Mouse (Mus musculus): Measurements from ENCODE around the gene Ubald2. TPM values are rescaled to one million over a fixed set of nuclear protein-coding genes. Genes with fewer than 3 reads are reported as not detected.
"Not testable (repeated sequence)": the region's sequence is repeated elsewhere in the genome, so short reads cannot be mapped to it uniquely, and the experiment has no call there.

Ubald2 gene
- polyA plus RNA-seq, 1 experiment = 443 TPM

DNA sequence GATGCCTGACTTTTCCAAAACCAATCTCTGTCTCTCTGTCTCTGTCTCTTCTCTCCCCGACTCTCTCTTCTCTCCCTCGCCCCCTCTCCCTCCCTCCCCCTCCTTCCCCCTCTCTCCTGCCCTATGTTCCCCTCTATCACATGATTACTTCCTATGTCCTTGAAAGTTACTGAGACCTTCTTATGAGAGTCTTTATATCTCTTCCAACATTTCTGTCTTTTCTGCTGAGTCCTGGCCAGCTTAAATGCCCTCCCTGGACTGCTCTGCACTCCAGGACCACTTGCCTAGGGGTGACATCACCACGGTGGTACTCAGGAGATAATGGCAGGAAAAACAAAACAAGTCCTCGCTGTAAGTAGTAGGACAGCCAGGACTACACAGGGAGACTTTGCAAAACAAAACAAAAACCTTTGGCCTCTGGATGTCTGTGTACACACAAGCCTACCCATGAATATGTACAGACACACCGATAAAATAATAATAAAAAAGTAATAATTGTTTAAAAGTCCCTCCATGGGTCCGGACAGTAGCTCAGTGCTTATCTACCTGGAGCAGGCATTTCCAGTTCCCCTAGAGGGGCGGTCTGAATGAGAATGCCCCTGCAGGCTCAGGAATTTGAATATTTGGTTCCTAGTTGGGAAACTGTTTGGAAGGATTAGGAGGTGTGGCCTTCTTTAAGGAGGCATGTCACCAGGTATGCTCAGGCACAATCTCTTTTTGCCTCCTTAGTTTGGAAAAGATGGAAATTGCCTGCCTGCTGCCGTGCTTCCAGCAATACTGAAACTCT, 9.1 kb upstream of the Ubald2 start:
- Histone ChIP-seq H3K9me3 (replicated peaks; ENCODE audit: control insufficient read depth, insufficient read depth, low read length, poor library complexity, severe bottlenecking) (no peaks in the 10 kb centered on the region), H3K36me3 (ENCODE audit: control insufficient read depth, insufficient read depth, low read length, poor library complexity, severe bottlenecking) (no peaks in the 10 kb centered on the region), H3K4me3 (ENCODE audit: low read depth, low read length) (no peak overlapping the region), H3K4me1 (ENCODE audit: control insufficient read depth, insufficient read depth, low read length) (peaks cover 6% of the 10 kb centered on the region), H3K27me3 (ENCODE audit: control insufficient read depth, insufficient read depth, low read length, poor library complexity, severe bottlenecking) (no peaks in the 10 kb centered on the region), H3K27ac (ENCODE audit: insufficient read depth, low read length) (peak overlapping the region; percentile 67), H3K9ac (ENCODE audit: low read depth, poor library complexity, severe bottlenecking) (no peak overlapping the region)
- 0 out of 2 replicates have a peak, but pooled peaks have one; percentile 11 for TF ChIP-seq EP300 (IDR thresholded peaks at IDR 0.05; ENCODE audit: insufficient read depth, low read depth, low read length)
- TF ChIP-seq CTCF (IDR thresholded peaks at IDR 0.05; ENCODE audit: low read depth, low read length) = no peak
- TF ChIP-seq POLR2A (IDR thresholded peaks at IDR 0.05; ENCODE audit: insufficient read depth, low read length) = no peak

DNA sequence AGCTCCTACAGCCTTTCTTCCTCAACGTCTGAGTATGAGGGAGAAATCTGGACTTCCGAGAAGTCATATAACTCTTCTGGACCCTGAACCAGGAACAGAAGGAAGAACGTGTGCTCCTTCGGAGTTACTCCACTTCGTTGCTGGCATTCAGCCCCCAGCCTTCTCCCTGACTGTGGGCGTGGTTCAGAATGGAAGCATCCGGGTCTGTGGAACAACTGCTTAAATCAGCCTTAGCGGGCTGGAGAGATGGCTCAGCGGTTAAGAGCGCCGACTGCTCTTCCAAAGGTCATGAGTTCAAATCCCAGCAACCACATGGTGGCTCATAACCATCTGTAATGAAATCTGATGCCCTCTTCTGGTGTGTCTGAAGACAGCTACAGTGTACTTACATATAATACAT, 7.6 kb upstream of the Ubald2 start:
- peak overlapping the region; percentile 29 for H3K27ac ChIP-seq (ENCODE audit: insufficient read depth, low read length)
- not testable (repeated sequence) for H3K4me1 ChIP-seq (ENCODE audit: control insufficient read depth, insufficient read depth, low read length); H3K27me3 ChIP-seq (ENCODE audit: control insufficient read depth, insufficient read depth, low read length, poor library complexity, severe bottlenecking); H3K9me3 ChIP-seq (replicated peaks; ENCODE audit: control insufficient read depth, insufficient read depth, low read length, poor library complexity, severe bottlenecking); H3K4me3 ChIP-seq (ENCODE audit: low read depth, low read length); H3K9ac ChIP-seq (ENCODE audit: low read depth, poor library complexity, severe bottlenecking); H3K36me3 ChIP-seq (ENCODE audit: control insufficient read depth, insufficient read depth, low read length, poor library complexity, severe bottlenecking)

DNA sequence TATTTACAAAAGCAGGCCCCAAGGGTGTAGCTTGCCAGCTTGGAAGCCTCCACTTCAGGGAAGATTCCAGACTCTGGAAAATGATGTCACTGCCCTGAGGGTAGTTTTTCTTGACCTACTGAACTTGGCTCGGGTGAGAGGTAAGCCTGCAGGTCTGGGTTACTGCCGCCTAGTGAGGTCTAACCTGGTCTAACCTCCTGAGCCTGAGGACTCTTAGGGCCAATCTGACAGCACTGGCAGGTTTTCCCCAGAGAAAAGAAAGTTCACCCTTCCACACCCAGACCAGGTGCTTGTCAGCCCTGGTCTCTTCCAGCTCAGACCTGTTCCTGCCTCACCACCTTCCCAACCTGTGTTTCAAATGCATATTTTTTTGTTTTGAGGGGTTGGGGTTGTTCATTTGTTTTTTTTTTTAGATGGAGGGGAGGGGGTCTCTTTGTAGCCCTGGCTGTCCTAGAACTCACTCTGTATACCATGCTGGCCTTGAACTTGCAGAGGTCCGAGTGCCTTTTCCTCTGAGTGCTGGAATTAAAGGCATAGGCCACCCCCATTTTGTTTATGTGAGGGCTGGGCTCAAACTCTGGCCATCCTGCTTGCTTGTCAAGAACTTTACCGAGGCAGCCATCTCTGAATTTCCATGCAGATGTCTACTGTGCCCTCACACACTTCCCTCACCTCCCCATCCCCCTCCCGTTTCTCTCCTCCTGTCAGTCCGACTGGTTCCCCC, 6.9 kb upstream of the Ubald2 start:
- Histone ChIP-seq H3K4me1 (ENCODE audit: control insufficient read depth, insufficient read depth, low read length) (peaks cover 9% of the 10 kb centered on the region), H3K4me3 (ENCODE audit: low read depth, low read length) (no peak overlapping the region), H3K9me3 (replicated peaks; ENCODE audit: control insufficient read depth, insufficient read depth, low read length, poor library complexity, severe bottlenecking) (no peaks in the 10 kb centered on the region), H3K9ac (ENCODE audit: low read depth, poor library complexity, severe bottlenecking) (no peak overlapping the region), H3K27ac (ENCODE audit: insufficient read depth, low read length) (peak overlapping the region; percentile 76), H3K27me3 (ENCODE audit: control insufficient read depth, insufficient read depth, low read length, poor library complexity, severe bottlenecking) (no peaks in the 10 kb centered on the region), H3K36me3 (ENCODE audit: control insufficient read depth, insufficient read depth, low read length, poor library complexity, severe bottlenecking) (no peaks in the 10 kb centered on the region)
- no peak for TF ChIP-seq CTCF (IDR thresholded peaks at IDR 0.05; ENCODE audit: low read depth, low read length)
- peak; percentile 98 for TF ChIP-seq EP300 (IDR thresholded peaks at IDR 0.05; ENCODE audit: insufficient read depth, low read depth, low read length)
- TF ChIP-seq POLR2A (IDR thresholded peaks at IDR 0.05; ENCODE audit: insufficient read depth, low read length) = no peak

DNA sequence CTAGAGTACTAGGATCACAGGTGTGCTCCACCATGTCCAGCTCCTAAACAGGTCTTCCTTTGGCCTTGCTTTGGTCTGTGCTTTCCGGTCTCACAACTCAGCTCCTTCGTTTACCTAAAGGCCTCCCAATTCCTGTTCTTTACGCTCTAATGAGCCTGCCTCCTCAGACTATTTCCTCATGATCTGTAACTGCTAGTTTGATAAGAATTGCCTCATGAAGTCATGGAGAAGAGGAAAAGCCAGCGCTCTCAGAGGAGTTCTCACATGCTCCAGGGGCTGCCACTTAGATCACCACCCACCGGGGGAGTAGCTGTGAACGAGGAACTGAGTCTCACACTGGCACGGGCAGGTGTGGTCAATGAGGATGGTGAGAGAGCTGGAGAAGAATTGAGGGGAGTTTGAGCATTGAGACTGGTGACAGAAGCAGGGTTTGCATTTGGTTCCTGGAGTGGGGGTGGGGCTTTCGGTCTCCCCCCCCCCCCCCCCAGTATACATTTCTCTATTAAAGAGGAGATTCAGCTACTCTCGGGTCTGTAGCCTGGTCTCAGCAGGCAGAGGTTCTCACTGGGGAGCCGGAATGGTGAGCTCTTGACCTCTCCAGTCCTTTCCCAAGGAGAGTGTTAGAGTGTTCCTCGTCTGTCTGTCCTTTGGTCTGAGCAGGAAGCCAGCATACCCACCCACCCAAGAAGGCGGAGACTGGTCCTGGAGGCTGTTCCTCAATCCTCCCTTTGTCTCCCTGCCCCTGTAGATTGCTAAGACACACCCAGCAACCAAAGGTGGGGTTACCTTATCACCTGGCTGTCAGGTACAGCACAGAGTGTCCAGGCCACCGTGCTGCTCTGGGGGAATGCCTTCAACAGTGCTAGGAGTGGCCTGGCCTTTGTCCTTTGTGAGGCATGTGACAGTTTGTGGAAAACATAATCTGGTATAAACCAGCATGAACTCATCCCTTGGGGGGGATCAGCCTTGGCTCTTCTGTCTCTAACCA, 4.7 kb upstream of the Ubald2 start:
- Histone ChIP-seq H3K4me3 (ENCODE audit: low read depth, low read length) (peak overlapping the region; percentile 20), H3K9me3 (replicated peaks; ENCODE audit: control insufficient read depth, insufficient read depth, low read length, poor library complexity, severe bottlenecking) (no peaks in the 10 kb centered on the region), H3K27me3 (ENCODE audit: control insufficient read depth, insufficient read depth, low read length, poor library complexity, severe bottlenecking) (no peaks in the 10 kb centered on the region), H3K27ac (ENCODE audit: insufficient read depth, low read length) (peak overlapping the region; percentile 87), H3K9ac (ENCODE audit: low read depth, poor library complexity, severe bottlenecking) (0 out of 2 replicates have a peak overlapping the region, but pooled peaks have one; percentile 4), H3K36me3 (ENCODE audit: control insufficient read depth, insufficient read depth, low read length, poor library complexity, severe bottlenecking) (no peaks in the 10 kb centered on the region), H3K4me1 (ENCODE audit: control insufficient read depth, insufficient read depth, low read length) (peaks cover 7% of the 10 kb centered on the region)
- peak; percentile 6 for TF ChIP-seq POLR2A (IDR thresholded peaks at IDR 0.05; ENCODE audit: insufficient read depth, low read length)
- TF ChIP-seq CTCF (IDR thresholded peaks at IDR 0.05; ENCODE audit: low read depth, low read length) = no peak
- peak; percentile 98 for TF ChIP-seq EP300 (IDR thresholded peaks at IDR 0.05; ENCODE audit: insufficient read depth, low read depth, low read length)

DNA sequence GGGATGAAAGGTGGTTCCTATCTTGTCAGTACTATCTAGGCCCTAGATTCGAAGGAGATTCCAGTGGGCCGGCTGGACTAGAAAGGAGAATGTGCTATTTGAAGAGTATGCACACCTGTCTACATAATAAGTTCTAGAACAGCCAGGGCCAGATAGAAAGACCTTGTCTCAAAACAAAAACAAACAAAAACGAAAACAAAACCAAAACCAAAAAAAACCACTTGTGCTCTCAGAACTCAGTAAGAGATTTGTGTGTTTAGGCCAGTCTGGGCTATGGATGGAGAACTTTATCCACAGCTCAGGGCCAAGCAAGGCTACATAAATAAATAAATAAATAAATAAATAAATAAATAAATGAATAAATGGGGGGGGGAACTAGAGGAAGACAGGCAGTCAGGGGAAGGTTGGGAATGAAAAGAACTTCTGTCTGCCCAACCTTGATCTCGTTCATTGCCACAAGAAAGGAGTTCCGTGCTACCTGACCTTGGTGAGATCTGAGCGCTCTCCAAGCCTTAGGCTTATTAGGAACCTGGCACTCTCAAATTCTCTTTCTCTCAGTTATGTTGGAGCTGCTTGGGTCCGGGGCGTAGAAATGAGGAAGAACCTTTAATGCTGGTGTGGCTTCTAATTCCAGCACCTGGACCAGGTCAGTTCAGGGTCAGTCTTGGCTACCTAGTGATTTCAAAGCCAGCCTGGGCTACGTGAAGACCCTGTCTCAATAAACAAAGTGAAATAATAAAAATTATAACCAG, 3.9 kb upstream of the Ubald2 start:
- Histone ChIP-seq H3K27ac (ENCODE audit: insufficient read depth, low read length) (peak overlapping the region; percentile 85), H3K4me3 (ENCODE audit: low read depth, low read length) (no peak overlapping the region)

More for the DNA sequence above, 3.9 kb upstream of the Ubald2 start:
- H3K27me3 ChIP-seq (ENCODE audit: control insufficient read depth, insufficient read depth, low read length, poor library complexity, severe bottlenecking) = no peaks in the 10 kb centered on the region
- H3K4me1 ChIP-seq (ENCODE audit: control insufficient read depth, insufficient read depth, low read length) = peaks cover 5% of the 10 kb centered on the region
- no peaks in the 10 kb centered on the region for H3K36me3 ChIP-seq (ENCODE audit: control insufficient read depth, insufficient read depth, low read length, poor library complexity, severe bottlenecking)
- TF ChIP-seq POLR2A (IDR thresholded peaks at IDR 0.05; ENCODE audit: insufficient read depth, low read length) (no peak), CTCF (IDR thresholded peaks at IDR 0.05; ENCODE audit: low read depth, low read length) (no peak), EP300 (IDR thresholded peaks at IDR 0.05; ENCODE audit: insufficient read depth, low read depth, low read length) (no peak)
- H3K9ac ChIP-seq (ENCODE audit: low read depth, poor library complexity, severe bottlenecking) = no peak overlapping the region
- no peaks in the 10 kb centered on the region for H3K9me3 ChIP-seq (replicated peaks; ENCODE audit: control insufficient read depth, insufficient read depth, low read length, poor library complexity, severe bottlenecking)
